Mouse (Mus musculus) small intestine, adult 2 months (tissue): ENCODE measurements around the gene Plppr5. TPM values are rescaled to one million over a fixed set of nuclear protein-coding genes. Genes with fewer than 3 reads are reported as not detected.

ENCODE experiments used
- H3K27ac ChIP-seq: fragments of 200-500 bp; 2 replicates; pipeline ENCODE4 v1.5.1; 2012; ENCODE audit warnings: low read depth, low read length, control low read depth, inconsistent platforms; ENCODE audit not compliant: insufficient read depth
- H3K27me3 ChIP-seq: fragments of 200-500 bp; 2 replicates; pipeline ENCODE4 v1.6.1; 2012; ENCODE audit warnings: mild to moderate bottlenecking, moderate library complexity, low read length, inconsistent platforms; ENCODE audit not compliant: control insufficient read depth, insufficient read depth
- H3K36me3 ChIP-seq: fragments of 200-500 bp; 2 replicates; pipeline ENCODE4 v1.6.1; 2012; ENCODE audit warnings: mild to moderate bottlenecking, low read length, control low read depth, inconsistent platforms; ENCODE audit not compliant: control insufficient read depth, insufficient read depth
- H3K4me1 ChIP-seq: fragments of 200-500 bp; 2 replicates; pipeline ENCODE4 v1.6.1; 2012; ENCODE audit warnings: low read length, inconsistent platforms, mixed read lengths; ENCODE audit not compliant: control insufficient read depth, insufficient read depth, insufficient read length
- H3K4me3 ChIP-seq: fragments of 200-500 bp; 2 replicates; pipeline ENCODE4 v1.5.1; 2012; ENCODE audit warnings: low read depth, mild to moderate bottlenecking, control low read depth, inconsistent platforms, low read length, moderate library complexity
- CTCF ChIP-seq: fragments of 200-500 bp; IDR thresholded peaks from 2 replicates; pipeline ENCODE4 v1.5.1; 2012; ENCODE audit warnings: low read depth, mild to moderate bottlenecking, control low read depth, inconsistent platforms, low read length, moderate library complexity, mixed read lengths; ENCODE audit not compliant: insufficient replicate concordance, insufficient read length; ENCODE audit errors: extremely low read depth
- POLR2A ChIP-seq: fragments of 200-500 bp; IDR thresholded peaks from 2 replicates; pipeline ENCODE4 v1.6.1; 2012; ENCODE audit warnings: low read depth, mild to moderate bottlenecking, control low read depth, inconsistent platforms, low read length, moderate library complexity
- WGBS: fragments of 180-500 bp; shearing (Covaris S2); methylation state at CpG from one replicate; pipeline ENCODE4 v1.1.7; 2018; 5-methylcytosine and 5-hydroxymethylcytosine counted together
- polyA plus RNA-seq: library from polyadenylated mRNA; depleted of rRNA; stranded (reverse); fragments of >200 nt; gene quantifications from 2 replicates; pipeline ENCODE4 v1.2.3, GENCODE M21; 2012

Plppr5 gene
- polyA plus RNA-seq, 1 experiment: 0.25 TPM

GRCm38 (mm10) chr3:117582628-117583027 is 8.0 kb downstream of the Plppr5 start:
- Histone ChIP-seq H3K27me3 (no peaks in the 10 kb centered on the region), H3K36me3 (no peaks in the 10 kb centered on the region), H3K4me1 (no peaks in the 10 kb centered on the region), H3K4me3 (no peak overlapping the region), H3K27ac (no peak overlapping the region)
- 88% methylated on average over 2 of the region's 2 CpGs for WGBS
- TF ChIP-seq POLR2A (no peak), CTCF (no peak)

GRCm38 (mm10) chr3:117602404-117602803 is 27.8 kb downstream of the Plppr5 start:
- H3K4me1 ChIP-seq: no peaks in the 10 kb centered on the region
- no peak overlapping the region for H3K4me3 ChIP-seq
- no peak overlapping the region for H3K27ac ChIP-seq
- no peak for TF ChIP-seq POLR2A
- TF ChIP-seq CTCF: no peak
- 57% methylated on average over 1 of the region's 1 CpGs for WGBS
- no peaks in the 10 kb centered on the region for H3K36me3 ChIP-seq
- H3K27me3 ChIP-seq: no peaks in the 10 kb centered on the region

- H3K4me1 ChIP-seq: no peaks in the 10 kb centered on the region
- no peak overlapping the region for H3K4me3 ChIP-seq
- H3K27me3 ChIP-seq: no peaks in the 10 kb centered on the region
- no peak overlapping the region for H3K27ac ChIP-seq
- WGBS: 64% methylated on average over 2 of the region's 2 CpGs
- H3K36me3 ChIP-seq: no peaks in the 10 kb centered on the region
- TF ChIP-seq POLR2A: no peak
- no peak for TF ChIP-seq CTCF
Measured at GRCm38 (mm10) chr3:117603458-117603857, 28.8 kb downstream of the Plppr5 start.

GRCm38 (mm10) chr3:117606383-117606782 is 31.7 kb downstream of the Plppr5 start:
- Histone ChIP-seq H3K27me3 (no peaks in the 10 kb centered on the region), H3K4me1 (no peaks in the 10 kb centered on the region), H3K4me3 (no peak overlapping the region), H3K27ac (no peak overlapping the region), H3K36me3 (no peaks in the 10 kb centered on the region)
- TF ChIP-seq POLR2A (no peak), CTCF (no peak)

- TF ChIP-seq CTCF (no peak), POLR2A (no peak)
- H3K27ac ChIP-seq: no peak overlapping the region
- WGBS: 58% methylated on average over 5 of the region's 5 CpGs
- no peak overlapping the region for H3K4me3 ChIP-seq
- no peaks in the 10 kb centered on the region for H3K4me1 ChIP-seq
- H3K27me3 ChIP-seq: no peaks in the 10 kb centered on the region
- H3K36me3 ChIP-seq: no peaks in the 10 kb centered on the region
Measured at GRCm38 (mm10) chr3:117611453-117611852, 36.8 kb downstream of the Plppr5 start.

- no peaks in the 10 kb centered on the region for H3K27me3 ChIP-seq
- TF ChIP-seq CTCF (no peak), POLR2A (no peak)
- H3K4me1 ChIP-seq: no peaks in the 10 kb centered on the region
- no peak overlapping the region for H3K4me3 ChIP-seq
- no peaks in the 10 kb centered on the region for H3K36me3 ChIP-seq
- no peak overlapping the region for H3K27ac ChIP-seq
- 83% methylated on average over 1 of the region's 1 CpGs for WGBS
Measured at GRCm38 (mm10) chr3:117614856-117615255, 40.2 kb downstream of the Plppr5 start.

- H3K27ac ChIP-seq: no peak overlapping the region
- TF ChIP-seq CTCF (no peak), POLR2A (no peak)
- no peaks in the 10 kb centered on the region for H3K36me3 ChIP-seq
- WGBS: 93% methylated on average over 13 of the region's 13 CpGs
- no peaks in the 10 kb centered on the region for H3K4me1 ChIP-seq
- H3K4me3 ChIP-seq: no peak overlapping the region
- H3K27me3 ChIP-seq: no peaks in the 10 kb centered on the region
Measured at GRCm38 (mm10) chr3:117625257-117626001, 50.8 kb downstream of the Plppr5 start.

GRCm38 (mm10) chr3:117628799-117629198 is 54.2 kb downstream of the Plppr5 start:
- Histone ChIP-seq H3K27me3 (no peaks in the 10 kb centered on the region), H3K27ac (no peak overlapping the region), H3K4me3 (no peak overlapping the region), H3K4me1 (no peaks in the 10 kb centered on the region), H3K36me3 (no peaks in the 10 kb centered on the region)
- TF ChIP-seq CTCF: no peak
- WGBS: 77% methylated on average over 3 of the region's 3 CpGs
